Mouse (Mus musculus) C2C12 (cell line): Measurements from ENCODE around the gene Rbbp5. TPM values are rescaled to one million over a fixed set of nuclear protein-coding genes. Genes with fewer than 3 reads are reported as not detected.

Experiments
- H3K27me3 ChIP-seq: one replicate; pipeline ENCODE4 v1.6.1; 2011; ENCODE audit not compliant: control insufficient read depth, insufficient read depth, insufficient read length
- H3K36me3 ChIP-seq: one replicate; pipeline ENCODE4 v1.6.1; 2011; ENCODE audit not compliant: control insufficient read depth, insufficient read depth
- H3K4me3 ChIP-seq: one replicate; pipeline ENCODE4 v1.5.1; 2011; ENCODE audit warnings: mild to moderate bottlenecking, control low read depth; ENCODE audit not compliant: poor library complexity, insufficient read depth, severe bottlenecking
- H3K79me2 ChIP-seq: one replicate; pipeline ENCODE4 v1.6.1; 2011; ENCODE audit not compliant: control insufficient read depth, insufficient read depth
- H3K79me3 ChIP-seq: one replicate; pipeline ENCODE4 v1.6.1; 2011; ENCODE audit warnings: low read depth, control low read depth
- H3ac ChIP-seq: one replicate; pipeline ENCODE3; 2011; ENCODE audit warnings: low read depth; ENCODE audit not compliant: control insufficient read depth, insufficient read length
- CEBPB ChIP-seq: IDR thresholded peaks from one replicate; pipeline ENCODE4 v1.6.1; 2011; ENCODE audit warnings: low read depth, mild to moderate bottlenecking, control low read depth, moderate library complexity
- CTCF ChIP-seq: IDR thresholded peaks from one replicate; pipeline ENCODE4 v1.5.1; 2011; ENCODE audit not compliant: control insufficient read depth, insufficient read depth, insufficient read length
- FOSL1 ChIP-seq: IDR thresholded peaks from one replicate; pipeline ENCODE4 v1.8.0; 2011; ENCODE audit warnings: mild to moderate bottlenecking, low read length; ENCODE audit not compliant: poor library complexity, insufficient read depth, severe bottlenecking
- MAX ChIP-seq: IDR thresholded peaks from one replicate; pipeline ENCODE4 v1.6.1; 2011; ENCODE audit warnings: mild to moderate bottlenecking, control low read depth
- MYOD1 ChIP-seq: IDR thresholded peaks from one replicate; pipeline ENCODE4 v1.6.1; 2011; ENCODE audit warnings: low read depth; ENCODE audit not compliant: control insufficient read depth, insufficient read length
- MYOG ChIP-seq: IDR thresholded peaks from one replicate; pipeline ENCODE4 v1.6.1; 2011; ENCODE audit not compliant: control insufficient read depth, insufficient read length; ENCODE audit errors: extremely low read depth
- USF1 ChIP-seq: IDR thresholded peaks from one replicate; pipeline ENCODE4 v1.6.1; 2011; ENCODE audit warnings: low read depth, mild to moderate bottlenecking, control low read depth, moderate library complexity
- polyA plus RNA-seq: library from polyadenylated mRNA; unstranded; fragments of >200 nt; fragmentation: generic; extraction: Trizol; gene quantifications from one replicate; pipeline ENCODE4 v1.2.1, GENCODE M21; 2012; ENCODE audit warnings: missing spikeins

The Rbbp5 gene
- polyA plus RNA-seq, 1 experiment: 22.2 TPM

GRCm38 (mm10) chr1:132516776-132517175, 39.6 kb downstream of the Rbbp5 start:
- no peaks in the 10 kb centered on the region for H3K36me3 ChIP-seq
- no peak overlapping the region for H3K4me3 ChIP-seq
- H3ac ChIP-seq: no peak overlapping the region
- peaks cover 63% of the 10 kb centered on the region for H3K27me3 ChIP-seq
- no peak for TF ChIP-seq CEBPB
- TF ChIP-seq CTCF: no peak
- no peak for TF ChIP-seq USF1
- no peaks in the 10 kb centered on the region for H3K79me2 ChIP-seq
- no peaks in the 10 kb centered on the region for H3K79me3 ChIP-seq

- no peak overlapping the region for H3ac ChIP-seq
- no peak overlapping the region for H3K4me3 ChIP-seq
- no peak for TF ChIP-seq MAX
- no peak for TF ChIP-seq USF1
- no peak for TF ChIP-seq FOSL1
- no peak for TF ChIP-seq CEBPB
- TF ChIP-seq CTCF: no peak
- TF ChIP-seq MYOG: no peak
- no peak for TF ChIP-seq MYOD1
- no peaks in the 10 kb centered on the region for H3K36me3 ChIP-seq
- no peaks in the 10 kb centered on the region for H3K79me2 ChIP-seq
- no peaks in the 10 kb centered on the region for H3K79me3 ChIP-seq
- peaks cover 77% of the 10 kb centered on the region for H3K27me3 ChIP-seq
These were observed 41.5 kb downstream of the Rbbp5 start for GRCm38 (mm10) chr1:132518621-132519020.

- H3K79me3 ChIP-seq: no peaks in the 10 kb centered on the region
- H3K4me3 ChIP-seq: no peak overlapping the region
- no peaks in the 10 kb centered on the region for H3K79me2 ChIP-seq
- peaks cover 66% of the 10 kb centered on the region for H3K27me3 ChIP-seq
- no peaks in the 10 kb centered on the region for H3K36me3 ChIP-seq
- no peak overlapping the region for H3ac ChIP-seq
- TF ChIP-seq MYOG (no peak), CEBPB (no peak), MYOD1 (no peak), USF1 (no peak), CTCF (no peak), MAX (no peak), FOSL1 (no peak)
These were observed 42.6 kb downstream of the Rbbp5 start for GRCm38 (mm10) chr1:132519734-132520133.

GRCm38 (mm10) chr1:132520764-132521163, 43.6 kb downstream of the Rbbp5 start:
- Histone ChIP-seq H3K27me3 (peaks cover 66% of the 10 kb centered on the region), H3K79me3 (no peaks in the 10 kb centered on the region), H3K79me2 (no peaks in the 10 kb centered on the region), H3K36me3 (no peaks in the 10 kb centered on the region), H3ac (no peak overlapping the region), H3K4me3 (no peak overlapping the region)
- TF ChIP-seq CEBPB (no peak), FOSL1 (no peak), MAX (no peak), MYOG (no peak), USF1 (no peak), MYOD1 (no peak), CTCF (no peak)

GRCm38 (mm10) chr1:132523048-132523447, 45.9 kb downstream of the Rbbp5 start:
- Histone ChIP-seq H3K79me3 (no peaks in the 10 kb centered on the region), H3K36me3 (no peaks in the 10 kb centered on the region), H3K79me2 (no peaks in the 10 kb centered on the region), H3K27me3 (peaks cover 62% of the 10 kb centered on the region), H3ac (no peak overlapping the region), H3K4me3 (no peak overlapping the region)
- TF ChIP-seq MYOG (no peak), USF1 (no peak), MAX (no peak), CTCF (no peak), FOSL1 (no peak), MYOD1 (no peak), CEBPB (no peak)

GRCm38 (mm10) chr1:132523920-132524319, 46.8 kb downstream of the Rbbp5 start:
- H3ac ChIP-seq: no peak overlapping the region
- H3K79me3 ChIP-seq: no peaks in the 10 kb centered on the region
- no peak for TF ChIP-seq FOSL1
- no peak for TF ChIP-seq USF1
- TF ChIP-seq CTCF: no peak
- no peak for TF ChIP-seq CEBPB
- TF ChIP-seq MYOD1: no peak
- no peak for TF ChIP-seq MAX
- TF ChIP-seq MYOG: no peak
- no peaks in the 10 kb centered on the region for H3K79me2 ChIP-seq
- no peak overlapping the region for H3K4me3 ChIP-seq
- H3K27me3 ChIP-seq: peaks cover 62% of the 10 kb centered on the region
- no peaks in the 10 kb centered on the region for H3K36me3 ChIP-seq
